8 mouse cellular contexts compared by ENCODE assay signal in the genomic region with DNA sequence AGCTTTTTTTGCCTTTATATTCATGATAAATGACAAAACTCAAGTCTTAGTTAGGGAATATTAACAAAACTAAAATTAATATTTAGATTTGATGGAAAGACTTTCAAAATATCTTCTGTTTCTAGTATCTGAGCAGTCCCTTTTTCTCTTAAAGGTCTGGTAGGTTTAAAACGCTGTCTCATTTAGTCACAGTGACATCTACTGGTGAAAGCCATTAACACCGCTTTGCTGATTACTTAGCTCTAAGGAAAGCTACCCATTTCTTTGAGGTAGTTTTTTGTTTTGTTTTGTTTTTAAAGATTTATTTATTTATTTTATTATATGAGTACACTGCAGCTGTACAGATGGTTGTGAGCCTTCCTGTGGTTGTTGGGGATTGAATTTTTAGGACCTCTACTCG. TPM values are rescaled to one million over a fixed set of nuclear protein-coding genes. Genes with fewer than 3 reads are reported as not detected.
DNase-seq lines count a peak whose midpoint lies in the region; ATAC-seq and TF ChIP-seq lines count a peak whose summit lies in the region.

No protein-coding gene starts in this region.

- intact Hi-C loops in heart, postnatal 14 days (cut with DNase I) = loop anchor here (5.0 kb wide), 1 partner anchor 79 kb away; no protein-coding TSS in a partner anchor

- ATAC-seq in forebrain, embryonic 14.5 days = no peak
- no peak for ATAC-seq in forebrain, embryonic 15.5 days (replicated peaks)
- ATAC-seq in liver, embryonic 14.5 days (ENCODE audit: insufficient read depth) = no peak
- no peak for ATAC-seq in liver, embryonic 11.5 days (replicated peaks; ENCODE audit: low FRiP score)

- no peak for TF ChIP-seq EP300 in liver, embryonic 14.5 days (IDR thresholded peaks at IDR 0.05; ENCODE audit: low read depth)

- no peaks in the 10 kb centered on the region for H3K27me3 ChIP-seq in forebrain, embryonic 14.5 days (replicated peaks; ENCODE audit: control insufficient read depth, insufficient read depth, low read length)
- H3K27me3 ChIP-seq in forebrain, embryonic 15.5 days = no peaks in the 10 kb centered on the region
- H3K27me3 ChIP-seq in liver, embryonic 14.5 days (ENCODE audit: control insufficient read depth, insufficient read depth, low read length) = no peaks in the 10 kb centered on the region
- no peaks in the 10 kb centered on the region for H3K27me3 ChIP-seq in liver, embryonic 11.5 days (replicated peaks; ENCODE audit: control insufficient read depth, insufficient read depth, low read length)
- no peaks in the 10 kb centered on the region for H3K27me3 ChIP-seq in splenic B cell, adult 2 months (ENCODE audit: control insufficient read depth, insufficient read depth, low read length, poor library complexity, severe bottlenecking)

- H3K9ac ChIP-seq in forebrain, embryonic 14.5 days (ENCODE audit: low read length) = no peak overlapping the region
- H3K9ac ChIP-seq in forebrain, embryonic 15.5 days (replicated peaks) = no peak overlapping the region
- no peak overlapping the region for H3K9ac ChIP-seq in liver, embryonic 14.5 days (replicated peaks)
- no peak overlapping the region for H3K9ac ChIP-seq in liver, embryonic 11.5 days (ENCODE audit: low read depth, low read length)

- no peak overlapping the region for H3K4me3 ChIP-seq in forebrain, embryonic 14.5 days (ENCODE audit: low read depth, low read length)
- no peak overlapping the region for H3K4me3 ChIP-seq in forebrain, embryonic 15.5 days
- H3K4me3 ChIP-seq in liver, embryonic 14.5 days (ENCODE audit: insufficient read depth in 1 of 2, low read depth in 2 of 2, low read length in 2 of 2) = no peak overlapping the region
- no peak overlapping the region for H3K4me3 ChIP-seq in liver, embryonic 11.5 days (ENCODE audit: low read depth, low read length)

- H3K36me3 ChIP-seq in forebrain, embryonic 14.5 days (ENCODE audit: control insufficient read depth, insufficient read depth, low read length) = peaks cover 26% of the 10 kb centered on the region
- peaks cover 15% of the 10 kb centered on the region for H3K36me3 ChIP-seq in forebrain, embryonic 15.5 days
- H3K36me3 ChIP-seq in liver, embryonic 14.5 days (replicated peaks; ENCODE audit: control insufficient read depth, insufficient read depth, low read depth) = peaks cover 21% of the 10 kb centered on the region
- no peaks in the 10 kb centered on the region; the same call in 1 of the 2 replicates for H3K36me3 ChIP-seq in liver, embryonic 11.5 days (ENCODE audit: control insufficient read depth, insufficient read depth, low read length)
- peaks cover 8% of the 10 kb centered on the region for H3K36me3 ChIP-seq in splenic B cell, adult 2 months (ENCODE audit: control insufficient read depth, insufficient read depth, low read length, poor library complexity, severe bottlenecking)

- no peaks in the 10 kb centered on the region for H3K9me3 ChIP-seq in forebrain, embryonic 14.5 days (replicated peaks; ENCODE audit: control insufficient read depth, low read length)
- no peaks in the 10 kb centered on the region for H3K9me3 ChIP-seq in forebrain, embryonic 15.5 days
- H3K9me3 ChIP-seq in liver, embryonic 14.5 days (ENCODE audit: control insufficient read depth, low read length) = no peaks in the 10 kb centered on the region
- H3K9me3 ChIP-seq in liver, embryonic 11.5 days (ENCODE audit: control insufficient read depth, low read length) = no peaks in the 10 kb centered on the region

- no peaks in the 10 kb centered on the region for H3K4me1 ChIP-seq in forebrain, embryonic 14.5 days (ENCODE audit: control insufficient read depth, insufficient read depth, low read length)
- no peaks in the 10 kb centered on the region for H3K4me1 ChIP-seq in forebrain, embryonic 15.5 days
- H3K4me1 ChIP-seq in liver, embryonic 14.5 days (replicated peaks; ENCODE audit: control insufficient read depth in 2 of 2, insufficient read depth in 2 of 2, low read length in 1 of 2) = no peaks in the 10 kb centered on the region
- H3K4me1 ChIP-seq in liver, embryonic 11.5 days (replicated peaks; ENCODE audit: control insufficient read depth, insufficient read depth, low read length) = no peaks in the 10 kb centered on the region

- H3K4me2 ChIP-seq in forebrain, embryonic 14.5 days (ENCODE audit: low read length) = no peak overlapping the region
- no peak overlapping the region for H3K4me2 ChIP-seq in forebrain, embryonic 15.5 days (replicated peaks)
- no peak overlapping the region for H3K4me2 ChIP-seq in liver, embryonic 14.5 days (ENCODE audit: low read depth)
- H3K4me2 ChIP-seq in liver, embryonic 11.5 days = no peak overlapping the region

- TF ChIP-seq CTCF in liver, embryonic 14.5 days (IDR thresholded peaks at IDR 0.05; ENCODE audit: low read depth) = peak; percentile 52; the same call in 1 of the 2 replicates

- H3K27ac ChIP-seq in forebrain, embryonic 14.5 days (ENCODE audit: low read depth, low read length) = no peak overlapping the region
- no peak overlapping the region for H3K27ac ChIP-seq in forebrain, embryonic 15.5 days (replicated peaks)
- H3K27ac ChIP-seq in liver, embryonic 14.5 days = no peak overlapping the region
- H3K27ac ChIP-seq in liver, embryonic 11.5 days (ENCODE audit: low read depth, low read length) = no peak overlapping the region

- peak; percentile 86 for DNase-seq in forebrain, embryonic 14.5 days (ENCODE audit: low spot score)
- DNase-seq in liver, embryonic 14.5 days (ENCODE audit: low read depth in 3 of 3, low spot score in 3 of 3) = peak; percentile 45 to 55 (median 48)
- no peak for DNase-seq in liver, embryonic 11.5 days (ENCODE audit: low spot score)
- DNase-seq in Muller cell, postnatal 12 days (ENCODE audit: inconsistent ontology term) = peak; percentile 51
- DNase-seq in heart, postnatal 14 days = peak; percentile 30 to 65
- DNase-seq in splenic B cell, adult 2 months (ENCODE audit: low read depth, low spot score) = peak; percentile 83
- no peak for DNase-seq in ovary, postnatal 36 days (ENCODE audit: low spot score)

- WGBS in forebrain, embryonic 14.5 days = 57% methylated on average over 3 of the region's 3 CpGs
- WGBS in forebrain, embryonic 15.5 days = 48% methylated on average over 3 of the region's 3 CpGs
- 55% methylated on average over 3 of the region's 3 CpGs for WGBS in liver, embryonic 14.5 days (ENCODE audit: insufficient replicate concordance)
- WGBS in liver, embryonic 11.5 days = 57% methylated on average over 3 of the region's 3 CpGs

RNA-seq across cellular contexts. Expression of a gene that starts 15.5 kb away (rescaled TPM):
- 6.6 and 7.0 TPM in 2 replicates for polyA plus RNA-seq in forebrain, embryonic 14.5 days (2014; fragmentation: Nextera tagmentation; extraction: Ambion mirVana)
- polyA plus RNA-seq in forebrain, embryonic 15.5 days (2015; fragmentation: Nextera tagmentation; extraction: Ambion mirVana) = 5.4 and 5.6 TPM in 2 replicates
- 9.2 and 9.5 TPM in 2 replicates for polyA plus RNA-seq in liver, embryonic 14.5 days (2012; rRNA removed)
- polyA plus RNA-seq in liver, embryonic 14.5 days (2014; fragmentation: Nextera tagmentation; extraction: Ambion mirVana) = 5.0 and 5.4 TPM in 2 replicates
- 9.7 and 10.6 TPM in 2 replicates for polyA plus RNA-seq in liver, embryonic 11.5 days (2014; fragmentation: Nextera tagmentation; extraction: Ambion mirVana)
- 10 to 100 TPM; 47.5 to 52.3 TPM for total RNA-seq in heart, postnatal 14 days (2021)

RNA-seq across cellular contexts. Expression of a gene that starts 23.7 kb away (rescaled TPM):
- 0.11 and 0.25 TPM in 2 replicates for polyA plus RNA-seq in forebrain, embryonic 14.5 days (2014; fragmentation: Nextera tagmentation; extraction: Ambion mirVana)
- polyA plus RNA-seq in forebrain, embryonic 15.5 days (2015; fragmentation: Nextera tagmentation; extraction: Ambion mirVana) = 0.15 and 0.83 TPM in 2 replicates
- 0.05 and 0.06 TPM in 2 replicates for polyA plus RNA-seq in liver, embryonic 14.5 days (2012; rRNA removed)
- polyA plus RNA-seq in liver, embryonic 14.5 days (2014; fragmentation: Nextera tagmentation; extraction: Ambion mirVana) = 0.11 and 0.23 TPM in 2 replicates
- 1.1 and 1.6 TPM in 2 replicates for polyA plus RNA-seq in liver, embryonic 11.5 days (2014; fragmentation: Nextera tagmentation; extraction: Ambion mirVana)
- 1 to 10 TPM in 1 of 2 experiments, under 1 TPM in 1; 0.66 to 1.0 TPM for total RNA-seq in heart, postnatal 14 days (2021)

RNA-seq across cellular contexts. Expression of a gene that starts 37.4 kb away (rescaled TPM):
- polyA plus RNA-seq in forebrain, embryonic 14.5 days (2014; fragmentation: Nextera tagmentation; extraction: Ambion mirVana) = 103 and 116 TPM in 2 replicates
- polyA plus RNA-seq in forebrain, embryonic 15.5 days (2015; fragmentation: Nextera tagmentation; extraction: Ambion mirVana) = 85.8 and 89.1 TPM in 2 replicates
- 69.0 and 84.6 TPM in 2 replicates for polyA plus RNA-seq in liver, embryonic 14.5 days (2012; rRNA removed)
- polyA plus RNA-seq in liver, embryonic 14.5 days (2014; fragmentation: Nextera tagmentation; extraction: Ambion mirVana) = 111 and 117 TPM in 2 replicates
- polyA plus RNA-seq in liver, embryonic 11.5 days (2014; fragmentation: Nextera tagmentation; extraction: Ambion mirVana) = 155 and 157 TPM in 2 replicates
- 10 to 100 TPM; 21.1 to 21.7 TPM for total RNA-seq in heart, postnatal 14 days (2021)

RNA-seq across cellular contexts. Expression of a gene that starts 48.9 kb away (rescaled TPM):
- 187 and 226 TPM in 2 replicates for polyA plus RNA-seq in forebrain, embryonic 14.5 days (2014; fragmentation: Nextera tagmentation; extraction: Ambion mirVana)
- 155 and 161 TPM in 2 replicates for polyA plus RNA-seq in forebrain, embryonic 15.5 days (2015; fragmentation: Nextera tagmentation; extraction: Ambion mirVana)
- 185 and 221 TPM in 2 replicates for polyA plus RNA-seq in liver, embryonic 14.5 days (2012; rRNA removed)
- 93.3 and 103 TPM in 2 replicates for polyA plus RNA-seq in liver, embryonic 14.5 days (2014; fragmentation: Nextera tagmentation; extraction: Ambion mirVana)
- polyA plus RNA-seq in liver, embryonic 11.5 days (2014; fragmentation: Nextera tagmentation; extraction: Ambion mirVana) = 187 and 220 TPM in 2 replicates
- total RNA-seq in heart, postnatal 14 days (2021) = 100 to 1,000 TPM; 479 to 482 TPM

RNA-seq across cellular contexts. Expression of a gene that starts 54.5 kb away (rescaled TPM):
- 0.33 and 0.39 TPM in 2 replicates for polyA plus RNA-seq in forebrain, embryonic 14.5 days (2014; fragmentation: Nextera tagmentation; extraction: Ambion mirVana)
- polyA plus RNA-seq in forebrain, embryonic 15.5 days (2015; fragmentation: Nextera tagmentation; extraction: Ambion mirVana) = 0.36 and 0.40 TPM in 2 replicates
- polyA plus RNA-seq in liver, embryonic 14.5 days (2012; rRNA removed) = 0.01 and 0.07 TPM in 2 replicates
- 0.04 TPM in 1 of 2 replicates, not detected in the other for polyA plus RNA-seq in liver, embryonic 14.5 days (2014; fragmentation: Nextera tagmentation; extraction: Ambion mirVana)
- 0.57 and 1.5 TPM in 2 replicates for polyA plus RNA-seq in liver, embryonic 11.5 days (2014; fragmentation: Nextera tagmentation; extraction: Ambion mirVana)
- total RNA-seq in heart, postnatal 14 days (2021) = not detected

Comparison
In these comparisons a context has a peak if more than half of its experiments do, and no peak if none do; other contexts are left out.
1. DNase-seq: peak in forebrain, embryonic 14.5 days (single experiment), liver, embryonic 14.5 days (3 of 3), Muller cell, postnatal 12 days (single experiment), heart, postnatal 14 days (2 of 2) and splenic B cell, adult 2 months (single experiment); none in liver, embryonic 11.5 days (single experiment) and ovary, postnatal 36 days (single experiment).